Mouse (Mus musculus) midbrain, postnatal 0 days (tissue): ENCODE results near the gene Rhcg. TPM values are rescaled to one million over a fixed set of nuclear protein-coding genes. Genes with fewer than 3 reads are reported as not detected.

Experiments
- ATAC-seq: fragments of 200-750 bp; cut with Nextera tagmentation; 2 replicates; pipeline ENCODE4 v1.8.0; 2017; ENCODE audit warnings: moderate number of reproducible peaks, mild to moderate bottlenecking, moderate TSS enrichment, moderate library complexity; ENCODE audit not compliant: low FRiP score
- DNase-seq: peaks from one replicate; pipeline ENCODE4 v3.0.0-alpha.2; 2015; ENCODE audit warnings: low spot score
- H3K27ac ChIP-seq: fragments of 300-500 bp; sonication (generic); 2 replicates; pipeline ENCODE4 v1.5.1; 2014; ENCODE audit warnings: low read depth, mild to moderate bottlenecking, low read length, mixed read lengths
- H3K27me3 ChIP-seq: fragments of 300-500 bp; sonication (generic); 2 replicates; pipeline ENCODE4 v1.6.1; 2014; ENCODE audit warnings: low read length, control low read depth, mixed read lengths; ENCODE audit not compliant: insufficient read depth
- H3K36me3 ChIP-seq: fragments of 300-500 bp; sonication (generic); 2 replicates; pipeline ENCODE4 v1.6.1; 2014; ENCODE audit warnings: low read length, control low read depth, mixed read lengths; ENCODE audit not compliant: insufficient read depth
- H3K4me1 ChIP-seq: fragments of 300-500 bp; sonication (generic); 2 replicates; pipeline ENCODE4 v1.6.1; 2014; ENCODE audit warnings: mild to moderate bottlenecking, control low read depth, antibody characterized with exemption, low read length, mixed read lengths; ENCODE audit not compliant: insufficient read depth
- H3K4me2 ChIP-seq: fragments of 300-500 bp; sonication (generic); 2 replicates; pipeline ENCODE4 v1.6.1; 2014; ENCODE audit warnings: low read depth, mild to moderate bottlenecking, low read length, mixed read lengths; ENCODE audit not compliant: poor library complexity, severe bottlenecking
- H3K4me3 ChIP-seq: fragments of 300-500 bp; sonication (generic); 2 replicates; pipeline ENCODE4 v1.5.1; 2014; ENCODE audit warnings: low read depth, mild to moderate bottlenecking, low read length, moderate library complexity
- H3K9ac ChIP-seq: fragments of 300-500 bp; sonication (generic); replicated peaks from 2 replicates; pipeline ENCODE4 v1.6.1; 2014; ENCODE audit warnings: mild to moderate bottlenecking, low read length, moderate library complexity, mixed read lengths; ENCODE audit not compliant: poor library complexity, severe bottlenecking
- H3K9me3 ChIP-seq: fragments of 300-500 bp; sonication (generic); 2 replicates; pipeline ENCODE4 v1.6.1; 2016; ENCODE audit warnings: low read length, control low read depth
- CTCF ChIP-seq: IDR thresholded peaks from 2 replicates; pipeline ENCODE4 v1.5.1; 2016; ENCODE audit warnings: antibody characterized with exemption, mild to moderate bottlenecking
- WGBS: fragments of 180-500 bp; shearing (Covaris S2); extraction: QIAGEN DNeasy Blood & Tissue Kit; methylation state at CpG from one replicate; pipeline ENCODE4 v1.1.7; 2014; 5-methylcytosine and 5-hydroxymethylcytosine counted together
- polyA plus RNA-seq: library from polyadenylated mRNA; unstranded; fragments of >200 nt; fragmentation: Nextera tagmentation; extraction: Ambion mirVana; gene quantifications from 2 replicates; pipeline ENCODE4 v1.2.1, GENCODE M21; 2015
- total RNA-seq: library from RNA; depleted of rRNA; stranded (reverse); fragments of >200 nt; gene quantifications from 2 replicates; pipeline ENCODE4 v1.2.3, GENCODE M21; 2014

Rhcg gene
- total and polyA plus RNA-seq, 2 experiments from 2014 or later, result 2.2 to 4.8 TPM

- no peaks in the 10 kb centered on the region for H3K27me3 ChIP-seq
- peak; percentile 82 for DNase-seq
- peak overlapping the region; percentile 18; the same call in 1 of the 2 replicates for H3K4me3 ChIP-seq
- H3K4me1 ChIP-seq, result peaks cover 7% of the 10 kb centered on the region
- H3K9ac ChIP-seq, result 0 out of 2 replicates have a peak overlapping the region, but pooled peaks have one; percentile 29
- peak; percentile 34 for TF ChIP-seq CTCF
- no peaks in the 10 kb centered on the region for H3K9me3 ChIP-seq
- peak overlapping the region; percentile 68 for H3K27ac ChIP-seq
- peak; percentile 57 for ATAC-seq
- 3% methylated on average over 20 of the region's 20 CpGs for WGBS
- H3K4me2 ChIP-seq, result peak overlapping the region; percentile 48
- no peaks in the 10 kb centered on the region for H3K36me3 ChIP-seq
Observed at GRCm38 (mm10) chr7:79578851-79579241, 38.6 kb downstream of the Rhcg start.

- H3K4me2 ChIP-seq, result peak overlapping the region; percentile 48
- 6% methylated on average over 23 of the region's 25 CpGs for WGBS
Observed at GRCm38 (mm10) chr7:79577931-79578850, 39.3 kb downstream of the Rhcg start.

DNA sequence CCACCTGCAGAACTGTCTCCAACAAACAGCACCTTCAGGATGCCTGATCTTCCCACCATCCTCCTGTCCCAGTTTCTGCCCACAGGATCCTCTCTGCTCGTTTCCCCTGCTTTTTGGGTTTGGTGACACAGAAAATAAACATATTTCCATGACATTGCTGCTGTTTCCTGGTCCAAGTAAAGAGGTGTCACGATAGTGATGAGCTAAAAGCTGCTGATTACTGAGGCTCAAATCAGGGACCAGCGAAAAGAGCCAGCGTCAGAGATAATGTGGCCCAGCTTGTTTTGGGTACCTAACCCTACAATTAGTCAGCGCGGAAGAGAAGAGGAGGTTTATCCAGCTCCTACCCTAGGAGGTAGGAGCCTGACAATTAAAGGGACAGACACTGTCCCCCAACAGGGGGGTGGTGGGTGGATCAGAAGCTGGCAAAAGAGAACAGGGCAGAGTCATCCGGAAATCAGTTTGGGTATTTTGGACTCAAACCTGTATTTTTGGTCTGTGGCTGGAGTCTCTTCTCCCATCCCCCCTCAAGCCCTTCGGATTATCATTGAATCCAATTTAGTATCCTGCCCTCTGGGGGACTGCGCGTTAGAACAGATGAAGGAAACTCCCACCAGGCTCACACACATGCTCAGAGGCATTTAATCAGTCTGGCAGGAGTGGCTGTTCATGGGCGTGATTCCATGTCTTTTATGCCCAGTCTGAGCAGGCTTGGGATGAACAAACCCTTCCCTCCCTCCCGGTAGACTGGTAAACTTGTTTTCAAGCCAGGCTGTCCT is 40.2 kb downstream of the Rhcg start:
- Histone ChIP-seq H3K4me1 (peaks cover 7% of the 10 kb centered on the region), H3K9me3 (no peaks in the 10 kb centered on the region), H3K4me2 (no peak overlapping the region), H3K36me3 (no peaks in the 10 kb centered on the region), H3K27ac (peak overlapping the region; percentile 48; the same call in 1 of the 2 replicates), H3K9ac (no peak overlapping the region), H3K4me3 (no peak overlapping the region), H3K27me3 (no peaks in the 10 kb centered on the region)
- TF ChIP-seq CTCF, result peak; percentile 12; the same call in 1 of the 2 replicates
- WGBS, result 7% methylated on average over 12 of the region's 12 CpGs
- peak; percentile 84 for DNase-seq
- ATAC-seq, result 0 out of 2 replicates have a peak, but pooled peaks have one; percentile 36

More at GRCm38 (mm10) chr7:79577931-79578850, 39.3 kb downstream of the Rhcg start:
- 0 out of 2 replicates have a peak overlapping the region, but pooled peaks have one; percentile 29 for H3K9ac ChIP-seq
- peak overlapping the region; percentile 68 for H3K27ac ChIP-seq
- H3K9me3 ChIP-seq, result no peaks in the 10 kb centered on the region
- peaks cover 7% of the 10 kb centered on the region for H3K4me1 ChIP-seq
- DNase-seq (no peak), ATAC-seq (no peak)
- TF ChIP-seq CTCF, result no peak
- H3K4me3 ChIP-seq, result peak overlapping the region; percentile 18; the same call in 1 of the 2 replicates
- no peaks in the 10 kb centered on the region for H3K36me3 ChIP-seq
- H3K27me3 ChIP-seq, result no peaks in the 10 kb centered on the region

- H3K27ac ChIP-seq, result no peak overlapping the region
- H3K36me3 ChIP-seq, result no peaks in the 10 kb centered on the region
- WGBS, result 16% methylated on average over 5 of the region's 5 CpGs
- no peak overlapping the region for H3K9ac ChIP-seq
- peak; percentile 60 for DNase-seq
- H3K4me3 ChIP-seq, result no peak overlapping the region
- H3K27me3 ChIP-seq, result no peaks in the 10 kb centered on the region
- peaks cover 7% of the 10 kb centered on the region for H3K4me1 ChIP-seq
- H3K4me2 ChIP-seq, result no peak overlapping the region
- H3K9me3 ChIP-seq, result no peaks in the 10 kb centered on the region
- ATAC-seq, result no peak
- peak; percentile 70 for TF ChIP-seq CTCF
Observed at GRCm38 (mm10) chr7:79576659-79577058, 40.8 kb downstream of the Rhcg start.

GRCm38 (mm10) chr7:79572191-79572818 is 45.2 kb downstream of the Rhcg start:
- peak; percentile 3; the same call in 1 of the 2 replicates for TF ChIP-seq CTCF
- 35% methylated on average over 18 of the region's 19 CpGs for WGBS
- Histone ChIP-seq H3K4me3 (no peak overlapping the region), H3K36me3 (no peaks in the 10 kb centered on the region), H3K4me2 (no peak overlapping the region), H3K9ac (no peak overlapping the region), H3K27ac (peak overlapping the region; percentile 48), H3K27me3 (no peaks in the 10 kb centered on the region), H3K9me3 (no peaks in the 10 kb centered on the region), H3K4me1 (no peaks in the 10 kb centered on the region)
- peak; percentile 83 for ATAC-seq
- DNase-seq, result peak; percentile 81
